ENCODE assay signal across 8 mouse cellular contexts in genomic region chr5:122050832-122051105, GRCm38 (mm10). TPM values are rescaled to one million over a fixed set of nuclear protein-coding genes. Genes with fewer than 3 reads are reported as not detected.
A peak's percentile ranks its signal among the peaks of the same experiment; 100 is the strongest.
DNase-seq lines count a peak whose midpoint lies in the region; ATAC-seq and TF ChIP-seq lines count a peak whose summit lies in the region.

No protein-coding gene starts in this region.

- H3K4me1 ChIP-seq in kidney, adult 2 months (ENCODE audit: control insufficient read depth, insufficient read depth, low read length): peaks cover 4% of the 10 kb centered on the region
- H3K4me1 ChIP-seq in hindbrain, embryonic 14.5 days (replicated peaks; ENCODE audit: control insufficient read depth, insufficient read depth, low read length): peaks cover 53% of the 10 kb centered on the region
- peaks cover 43% of the 10 kb centered on the region for H3K4me1 ChIP-seq in midbrain, embryonic 14.5 days (ENCODE audit: control insufficient read depth, insufficient read depth, low read length)

- no peak overlapping the region for H3K27ac ChIP-seq in kidney, adult 2 months (ENCODE audit: insufficient read depth, low read depth, low read length)
- H3K27ac ChIP-seq in hindbrain, embryonic 14.5 days: no peak overlapping the region
- H3K27ac ChIP-seq in midbrain, embryonic 14.5 days (replicated peaks; ENCODE audit: low read depth, low read length): no peak overlapping the region

- peak overlapping the region; percentile 88; the same call in 1 of the 2 replicates for H3K4me3 ChIP-seq in kidney, adult 2 months (ENCODE audit: insufficient read depth, low read depth, low read length)
- H3K4me3 ChIP-seq in hindbrain, embryonic 14.5 days (replicated peaks; ENCODE audit: low read length): peak overlapping the region; percentile 79
- peak overlapping the region; percentile 78; the same call in 1 of the 2 replicates for H3K4me3 ChIP-seq in midbrain, embryonic 14.5 days (replicated peaks; ENCODE audit: low read depth, low read length)

- H3K36me3 ChIP-seq in kidney, adult 2 months (ENCODE audit: control insufficient read depth, insufficient read depth, low read length): no peaks in the 10 kb centered on the region
- no peaks in the 10 kb centered on the region for H3K36me3 ChIP-seq in hindbrain, embryonic 14.5 days (replicated peaks; ENCODE audit: control insufficient read depth, insufficient read depth)
- no peaks in the 10 kb centered on the region for H3K36me3 ChIP-seq in midbrain, embryonic 14.5 days (ENCODE audit: control insufficient read depth, insufficient read depth, low read length)

- 10% methylated on average over 8 of the region's 8 CpGs for WGBS in kidney, adult 2 months
- WGBS in hindbrain, embryonic 14.5 days: 6% methylated on average over 8 of the region's 8 CpGs
- 5% methylated on average over 8 of the region's 8 CpGs for WGBS in midbrain, embryonic 14.5 days

- H3K9me3 ChIP-seq in hindbrain, embryonic 14.5 days (ENCODE audit: control insufficient read depth, low read length): no peaks in the 10 kb centered on the region
- H3K9me3 ChIP-seq in midbrain, embryonic 14.5 days (ENCODE audit: control insufficient read depth, low read length): no peaks in the 10 kb centered on the region

- TF ChIP-seq CTCF in kidney, adult 2 months (conservative IDR thresholded peaks at IDR 0.05; ENCODE audit: insufficient read depth, insufficient read length, low read depth, low read length): no peak

- no peak for DNase-seq in kidney, adult 2 months
- DNase-seq in kidney, postnatal 4 days: no peak
- DNase-seq in embryo, embryonic 10 days (ENCODE audit: low spot score): peak; percentile 34
- DNase-seq in hindbrain, embryonic 14.5 days (ENCODE audit: low spot score): no peak
- DNase-seq in midbrain, embryonic 14.5 days: no peak
- no peak for DNase-seq in layer of hippocampus, postnatal 10 days (ENCODE audit: low spot score in 2 of 2)
- no peak for DNase-seq in spleen, postnatal 14 days (ENCODE audit: low spot score in 2 of 2)
- DNase-seq in adrenal gland, adult (ENCODE audit: inconsistent age in 2 of 2, low spot score in 1 of 2): no peak

- peak overlapping the region; percentile 85 for H3K4me2 ChIP-seq in hindbrain, embryonic 14.5 days (replicated peaks)
- peak overlapping the region; percentile 86 for H3K4me2 ChIP-seq in midbrain, embryonic 14.5 days (ENCODE audit: low read length)

- ATAC-seq in hindbrain, embryonic 14.5 days (ENCODE audit: low FRiP score): no peak
- ATAC-seq in midbrain, embryonic 14.5 days (ENCODE audit: low FRiP score, low TSS enrichment): no peak

- no peak overlapping the region for H3K9ac ChIP-seq in hindbrain, embryonic 14.5 days
- H3K9ac ChIP-seq in midbrain, embryonic 14.5 days (replicated peaks; ENCODE audit: low read length): no peak overlapping the region

- H3K27me3 ChIP-seq in kidney, adult 2 months (replicated peaks; ENCODE audit: control insufficient read depth, insufficient read depth, low read length): peaks cover 4% of the 10 kb centered on the region; the same call in 1 of the 2 replicates
- H3K27me3 ChIP-seq in hindbrain, embryonic 14.5 days (ENCODE audit: control insufficient read depth, insufficient read depth, low read length): no peaks in the 10 kb centered on the region
- no peaks in the 10 kb centered on the region for H3K27me3 ChIP-seq in midbrain, embryonic 14.5 days (ENCODE audit: control insufficient read depth, insufficient read depth, low read length)

- TF ChIP-seq POLR2A in kidney, adult 2 months (IDR thresholded peaks at IDR 0.05; ENCODE audit: low read depth, low read length): no peak

RNA-seq across cellular contexts. Expression of gene Cux2, which starts 0.9 kb away (rescaled TPM):
- 3.2 and 3.6 TPM in 2 replicates for polyA plus RNA-seq in kidney, adult 2 months (2012; rRNA removed)
- polyA plus RNA-seq in hindbrain, embryonic 14.5 days (2014; fragmentation: Nextera tagmentation; extraction: Ambion mirVana): 25.5 and 28.1 TPM in 2 replicates
- polyA plus RNA-seq in midbrain, embryonic 14.5 days (2014; fragmentation: Nextera tagmentation; extraction: Ambion mirVana): 25.5 and 28.8 TPM in 2 replicates
- total RNA-seq in layer of hippocampus, postnatal 10 days (2021): 10 to 100 TPM; 35.5 to 40.1 TPM

RNA-seq across cellular contexts. Expression of gene Myl2, which starts 50.0 kb away (rescaled TPM):
- 0.90 and 11.8 TPM in 2 replicates for polyA plus RNA-seq in kidney, adult 2 months (2012; rRNA removed)
- 0.80 and 0.86 TPM in 2 replicates for polyA plus RNA-seq in hindbrain, embryonic 14.5 days (2014; fragmentation: Nextera tagmentation; extraction: Ambion mirVana)
- 1.9 and 3.0 TPM in 2 replicates for polyA plus RNA-seq in midbrain, embryonic 14.5 days (2014; fragmentation: Nextera tagmentation; extraction: Ambion mirVana)
- not detected for total RNA-seq in layer of hippocampus, postnatal 10 days (2021)
